ENCODE assay signal across 17 mouse cellular contexts in genomic region chr8:122246257-122247211, GRCm38 (mm10). TPM values are rescaled to one million over a fixed set of nuclear protein-coding genes. Genes with fewer than 3 reads are reported as not detected.
DNase-seq lines count a peak whose midpoint lies in the region; ATAC-seq and TF ChIP-seq lines count a peak whose summit lies in the region.
"Had no signal": no experiment of that assay in that cellular context is flagged by ENCODE, and none has a peak within 500 bp of the region (broad histone marks: within the 10 kb centered on the region; RNA-seq: fewer than 3 reads in every experiment).

No protein-coding gene starts in this region.

- DNase-seq in heart, embryonic 10.5 days (ENCODE audit: low spot score): no peak
- no peak for DNase-seq in heart, adult 18-20 months
- DNase-seq in stomach, postnatal 0 days (ENCODE audit: low spot score): no peak
- peak; percentile 71 for DNase-seq in forelimb bud, embryonic 11.5 days (ENCODE audit: low read depth, low spot score)
- no peak for DNase-seq in left cerebral cortex, adult 11 months (ENCODE audit: low spot score)
- no peak for DNase-seq in frontal cortex, postnatal 36 days (ENCODE audit: low spot score in 2 of 2)
- DNase-seq in urinary bladder, postnatal 25 days (ENCODE audit: low spot score): no peak
- DNase-seq: adrenal gland, adult 2 months; cerebellum, postnatal 36 days; heart, adult 2 months; heart, postnatal 14 days; kidney, postnatal 25 days; liver, embryonic 13.5 days; thymus, postnatal 4 days had no signal

- peak overlapping the region; percentile 31; the same call in 1 of the 2 replicates for H3K9ac ChIP-seq in stomach, embryonic 16.5 days (ENCODE audit: low read length)
- H3K9ac ChIP-seq in stomach, postnatal 0 days (ENCODE audit: low read length): no peak overlapping the region
- H3K9ac ChIP-seq: liver, embryonic 13.5 days; stomach, embryonic 15.5 days had no signal

- no peaks in the 10 kb centered on the region for H3K36me3 ChIP-seq in heart, embryonic 10.5 days
- no peaks in the 10 kb centered on the region for H3K36me3 ChIP-seq in stomach, embryonic 16.5 days (ENCODE audit: control insufficient read depth, insufficient read depth, low read length)
- H3K36me3 ChIP-seq in stomach, postnatal 0 days (ENCODE audit: control insufficient read depth, insufficient read depth, low read length): no peaks in the 10 kb centered on the region
- H3K36me3 ChIP-seq: liver, embryonic 13.5 days; stomach, embryonic 15.5 days had no signal

- 43% methylated on average over 12 of the region's 12 CpGs for WGBS in heart, embryonic 10.5 days
- 41% methylated on average over 12 of the region's 12 CpGs for WGBS in stomach, embryonic 16.5 days
- 38% methylated on average over 12 of the region's 12 CpGs for WGBS in stomach, postnatal 0 days

- peak overlapping the region; percentile 37 for H3K27ac ChIP-seq in heart, embryonic 10.5 days
- no peak overlapping the region for H3K27ac ChIP-seq in stomach, embryonic 16.5 days (ENCODE audit: low read length)
- no peak overlapping the region for H3K27ac ChIP-seq in stomach, postnatal 0 days (replicated peaks)
- H3K27ac ChIP-seq: heart, adult 2 months; liver, embryonic 13.5 days; stomach, embryonic 15.5 days had no signal

- H3K27me3 ChIP-seq in heart, embryonic 10.5 days (ENCODE audit: insufficient read depth, poor library complexity, severe bottlenecking): peaks cover 19% of the 10 kb centered on the region
- H3K27me3 ChIP-seq in stomach, embryonic 16.5 days (ENCODE audit: control insufficient read depth, insufficient read depth, low read length): no peaks in the 10 kb centered on the region
- H3K27me3 ChIP-seq in stomach, postnatal 0 days (ENCODE audit: control insufficient read depth, insufficient read depth, low read length): no peaks in the 10 kb centered on the region
- H3K27me3 ChIP-seq: Patski; stomach, embryonic 15.5 days had no signal

- H3K4me1 ChIP-seq in heart, embryonic 10.5 days: peaks cover 36% of the 10 kb centered on the region
- peaks cover 6% of the 10 kb centered on the region for H3K4me1 ChIP-seq in stomach, embryonic 16.5 days (ENCODE audit: control insufficient read depth, insufficient read depth, low read length)
- no peaks in the 10 kb centered on the region for H3K4me1 ChIP-seq in stomach, postnatal 0 days (replicated peaks; ENCODE audit: control insufficient read depth, insufficient read depth)

- no peaks in the 10 kb centered on the region for H3K9me3 ChIP-seq in heart, embryonic 10.5 days
- H3K9me3 ChIP-seq in stomach, embryonic 16.5 days (replicated peaks; ENCODE audit: control insufficient read depth, low read length): no peaks in the 10 kb centered on the region
- no peaks in the 10 kb centered on the region for H3K9me3 ChIP-seq in stomach, postnatal 0 days (ENCODE audit: control insufficient read depth, low read length)
- H3K9me3 ChIP-seq: liver, embryonic 13.5 days; stomach, embryonic 15.5 days had no signal

- TF ChIP-seq CTCF in stomach, postnatal 0 days (IDR thresholded peaks at IDR 0.05; ENCODE audit: low read depth): no peak

- no peak overlapping the region for H3K4me3 ChIP-seq in heart, embryonic 10.5 days
- no peak overlapping the region for H3K4me3 ChIP-seq in stomach, embryonic 16.5 days (replicated peaks; ENCODE audit: low read length)
- H3K4me3 ChIP-seq in stomach, postnatal 0 days (ENCODE audit: low read depth, low read length): no peak overlapping the region
- H3K4me3 ChIP-seq: heart, adult 2 months; liver, embryonic 13.5 days; stomach, embryonic 15.5 days had no signal

- no peak for TF ChIP-seq EP300 in stomach, postnatal 0 days (optimal IDR thresholded peaks at IDR 0.05)

- peak; percentile 33; the same call in 1 of the 2 replicates for ATAC-seq in stomach, embryonic 16.5 days (ENCODE audit: insufficient read depth, low FRiP score)
- no peak for ATAC-seq in stomach, postnatal 0 days (ENCODE audit: low FRiP score, low TSS enrichment)
- ATAC-seq: Patski had no signal

- no peak overlapping the region for H3K4me2 ChIP-seq in stomach, embryonic 16.5 days (ENCODE audit: low read depth, low read length)
- no peak overlapping the region for H3K4me2 ChIP-seq in stomach, postnatal 0 days (replicated peaks; ENCODE audit: low read depth)
- H3K4me2 ChIP-seq: liver, embryonic 13.5 days; stomach, embryonic 15.5 days had no signal

RNA-seq across cellular contexts. Expression of gene Zfpm1, which starts 35.4 kb away (rescaled TPM):
- polyA plus RNA-seq in heart, embryonic 10.5 days (2016; fragmentation: Nextera tagmentation; extraction: Ambion mirVana): 5.7 and 12.8 TPM in 2 replicates
- total RNA-seq in heart, adult 18-20 months (2021): 10 to 100 TPM; 18.4 to 23.0 TPM
- 2.0 and 2.1 TPM in 2 replicates for polyA plus RNA-seq in stomach, embryonic 16.5 days (2015; fragmentation: Nextera tagmentation; extraction: Ambion mirVana)
- polyA plus RNA-seq in stomach, postnatal 0 days (2015; fragmentation: Nextera tagmentation; extraction: Ambion mirVana): 2.3 and 2.8 TPM in 2 replicates
